Mouse (Mus musculus) forebrain, embryonic 13.5 days (tissue): ENCODE measurements at regions not wholly inside any gene's neighbourhood (a gene's known extent, or its start where the extent isn't known, plus 50 kb on each side); places are given as distances from the start of the nearest gene placed in this dataset.

Experiments
- ATAC-seq: fragments of 200-750 bp; cut with Nextera tagmentation; 2 replicates; pipeline ENCODE4 v1.8.0; 2017
- H3K27ac ChIP-seq: fragments of 300-500 bp; sonication (generic); 2 replicates; pipeline ENCODE4 v1.5.1; 2015; ENCODE audit warnings: inconsistent platforms, mild to moderate bottlenecking, moderate library complexity
- H3K27me3 ChIP-seq: fragments of 300-500 bp; sonication (generic); 2 replicates; pipeline ENCODE4 v1.6.1; 2015; ENCODE audit warnings: mild to moderate bottlenecking, inconsistent platforms
- H3K36me3 ChIP-seq: fragments of 300-500 bp; sonication (generic); 2 replicates; pipeline ENCODE4 v1.6.1; 2015; ENCODE audit warnings: mild to moderate bottlenecking, inconsistent platforms; ENCODE audit not compliant: poor library complexity, severe bottlenecking
- H3K4me1 ChIP-seq: fragments of 300-500 bp; sonication (generic); 2 replicates; pipeline ENCODE4 v1.6.1; 2015; ENCODE audit warnings: inconsistent platforms
- H3K4me2 ChIP-seq: fragments of 300-500 bp; sonication (generic); 2 replicates; pipeline ENCODE4 v1.6.1; 2015; ENCODE audit warnings: inconsistent platforms, mild to moderate bottlenecking, moderate library complexity
- H3K4me3 ChIP-seq: fragments of 300-500 bp; sonication (generic); 2 replicates; pipeline ENCODE4 v1.5.1; 2015; ENCODE audit warnings: mild to moderate bottlenecking, inconsistent platforms
- H3K9ac ChIP-seq: fragments of 300-500 bp; sonication (generic); 2 replicates; pipeline ENCODE4 v1.6.1; 2015; ENCODE audit warnings: mild to moderate bottlenecking, inconsistent platforms
- H3K9me3 ChIP-seq: fragments of 300-500 bp; sonication (generic); replicated peaks from 2 replicates; pipeline ENCODE4 v1.6.1; 2016; ENCODE audit warnings: inconsistent platforms
- WGBS: fragments of 180-500 bp; shearing (Covaris S2); methylation state at CpG from one replicate; pipeline ENCODE4 v1.1.7; 2015; 5-methylcytosine and 5-hydroxymethylcytosine counted together

DNA sequence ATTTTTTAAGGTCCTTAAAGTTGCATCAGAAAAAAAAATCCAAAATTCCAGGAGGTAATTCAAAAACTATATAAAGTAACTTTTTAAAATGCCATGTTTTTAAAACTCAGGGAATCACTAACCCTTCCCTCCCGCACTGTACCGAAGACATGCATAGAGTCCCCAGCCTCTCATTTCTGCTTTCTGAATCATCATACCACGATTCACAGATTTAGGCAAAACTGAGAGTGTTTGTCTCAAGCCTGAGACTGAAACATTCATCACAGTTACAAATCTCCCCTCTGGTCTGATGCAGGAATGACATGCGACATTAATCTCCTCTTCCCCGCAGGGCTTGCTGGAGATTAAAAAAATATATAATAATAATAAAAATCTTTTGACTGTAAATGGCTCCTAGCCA is 291.8 kb upstream of the Clec14a start:
- 89% methylated on average over 5 of the region's 5 CpGs for WGBS
- no peak overlapping the region for H3K4me2 ChIP-seq
- no peak for ATAC-seq
- no peaks in the 10 kb centered on the region for H3K27me3 ChIP-seq
- no peak overlapping the region for H3K4me3 ChIP-seq
- H3K9ac ChIP-seq, result no peak overlapping the region
- H3K27ac ChIP-seq, result no peak overlapping the region
- H3K4me1 ChIP-seq, result 0 out of 2 replicates have a peak, but pooled peaks cover 3% of the 10 kb centered on the region
- no peaks in the 10 kb centered on the region for H3K36me3 ChIP-seq
- H3K9me3 ChIP-seq, result no peaks in the 10 kb centered on the region

DNA sequence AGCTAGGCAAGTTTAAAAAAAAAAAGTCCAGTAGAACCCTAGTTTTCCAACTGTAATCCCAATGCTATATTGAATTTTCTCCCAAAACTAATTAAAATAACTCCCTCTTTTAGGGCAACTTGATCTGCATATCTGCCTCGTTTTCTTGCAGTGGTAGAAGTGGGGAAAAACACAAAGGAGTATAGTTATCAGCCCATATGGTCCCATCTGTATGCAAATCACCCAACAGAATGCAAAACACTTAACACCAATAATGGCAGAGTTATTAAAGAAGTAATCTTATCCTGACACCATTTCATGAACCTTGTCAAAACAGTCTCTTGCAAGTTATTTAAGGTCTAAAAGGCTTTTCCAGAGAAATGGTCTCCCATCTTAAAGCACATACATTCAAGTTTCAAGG is 290.7 kb upstream of the Clec14a start:
- Histone ChIP-seq H3K27ac (no peak overlapping the region), H3K4me2 (no peak overlapping the region), H3K36me3 (no peaks in the 10 kb centered on the region), H3K9ac (no peak overlapping the region), H3K4me3 (no peak overlapping the region), H3K9me3 (no peaks in the 10 kb centered on the region), H3K27me3 (no peaks in the 10 kb centered on the region), H3K4me1 (0 out of 2 replicates have a peak, but pooled peaks cover 3% of the 10 kb centered on the region)
- WGBS, result 4% methylated on average over 1 of the region's 1 CpGs
- ATAC-seq, result peak; percentile 85

DNA sequence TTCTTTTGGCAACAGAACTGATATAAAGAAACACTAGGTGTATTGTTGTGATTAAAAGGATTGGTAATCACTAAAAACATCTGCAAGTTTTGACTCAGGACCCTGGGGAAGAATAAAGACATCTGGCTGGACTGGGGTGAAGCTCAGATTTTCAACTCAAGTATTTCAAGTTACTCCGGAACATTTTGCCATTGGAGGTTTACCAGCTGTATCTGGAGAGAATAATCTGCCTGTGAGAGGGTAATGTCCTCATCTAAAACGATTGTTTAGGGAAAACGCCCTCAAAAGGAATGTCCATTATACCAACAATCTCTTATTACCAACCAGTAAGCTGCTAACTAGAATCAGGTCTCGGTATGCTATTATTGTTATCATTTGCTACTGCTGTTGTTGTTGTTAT is 288.2 kb upstream of the Clec14a start:
- WGBS, result 80% methylated on average over 4 of the region's 4 CpGs
- no peak for ATAC-seq
- Histone ChIP-seq H3K4me3 (no peak overlapping the region), H3K27ac (no peak overlapping the region), H3K4me2 (no peak overlapping the region), H3K9me3 (no peaks in the 10 kb centered on the region), H3K9ac (no peak overlapping the region), H3K4me1 (0 out of 2 replicates have a peak, but pooled peaks cover 3% of the 10 kb centered on the region), H3K27me3 (no peaks in the 10 kb centered on the region), H3K36me3 (no peaks in the 10 kb centered on the region)

GRCm38 (mm10) chr12:58556741-58557140 is 287.7 kb upstream of the Clec14a start:
- Histone ChIP-seq H3K27ac (no peak overlapping the region), H3K4me2 (no peak overlapping the region), H3K36me3 (no peaks in the 10 kb centered on the region), H3K27me3 (no peaks in the 10 kb centered on the region), H3K4me1 (0 out of 2 replicates have a peak, but pooled peaks cover 3% of the 10 kb centered on the region), H3K4me3 (no peak overlapping the region), H3K9me3 (no peaks in the 10 kb centered on the region), H3K9ac (no peak overlapping the region)
- ATAC-seq, result no peak
- WGBS, result 81% methylated on average over 4 of the region's 4 CpGs

DNA sequence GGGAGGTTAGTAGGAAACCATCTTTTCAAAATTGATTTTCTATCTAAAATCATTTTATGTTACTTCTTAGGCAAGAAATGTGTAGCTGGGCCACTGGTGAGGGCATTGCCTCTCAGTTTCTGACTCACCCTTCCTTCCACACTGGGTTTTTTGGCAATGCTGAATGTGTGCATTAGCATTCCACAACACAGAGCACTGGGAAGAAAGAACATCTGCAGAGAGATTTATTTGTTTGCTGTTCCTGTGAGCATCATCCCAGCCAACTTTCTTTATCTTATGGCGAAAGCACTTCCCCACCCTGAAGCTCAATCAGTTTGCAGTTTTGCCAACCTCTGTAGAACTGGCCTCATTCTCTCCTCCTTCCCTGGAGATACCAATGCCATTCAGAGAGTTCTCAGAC is 287.0 kb upstream of the Clec14a start:
- H3K9ac ChIP-seq, result no peak overlapping the region
- H3K9me3 ChIP-seq, result no peaks in the 10 kb centered on the region
- H3K4me1 ChIP-seq, result peaks cover 10% of the 10 kb centered on the region
- no peaks in the 10 kb centered on the region for H3K36me3 ChIP-seq
- no peak overlapping the region for H3K4me2 ChIP-seq
- 90% methylated on average over 1 of the region's 1 CpGs for WGBS
- no peak overlapping the region for H3K4me3 ChIP-seq
- no peaks in the 10 kb centered on the region for H3K27me3 ChIP-seq
- H3K27ac ChIP-seq, result no peak overlapping the region
- ATAC-seq, result no peak

GRCm38 (mm10) chr12:58550859-58551761 is 282.0 kb upstream of the Clec14a start:
- H3K4me1 ChIP-seq, result peaks cover 17% of the 10 kb centered on the region
- no peak overlapping the region for H3K4me3 ChIP-seq
- no peak overlapping the region for H3K9ac ChIP-seq
- no peaks in the 10 kb centered on the region for H3K9me3 ChIP-seq
- 7% methylated on average over 9 of the region's 9 CpGs for WGBS
- peak; percentile 79 for ATAC-seq
- peak overlapping the region; percentile 63 for H3K27ac ChIP-seq
- no peak overlapping the region for H3K4me2 ChIP-seq
- H3K27me3 ChIP-seq, result no peaks in the 10 kb centered on the region
- no peaks in the 10 kb centered on the region for H3K36me3 ChIP-seq

GRCm38 (mm10) chr12:58545832-58546538 is 276.9 kb upstream of the Clec14a start:
- Histone ChIP-seq H3K4me3 (no peak overlapping the region), H3K27ac (no peak overlapping the region; the same call in 1 of the 2 replicates), H3K4me1 (peaks cover 14% of the 10 kb centered on the region), H3K4me2 (no peak overlapping the region), H3K9me3 (no peaks in the 10 kb centered on the region), H3K9ac (no peak overlapping the region), H3K27me3 (no peaks in the 10 kb centered on the region), H3K36me3 (no peaks in the 10 kb centered on the region)
- ATAC-seq, result peak; percentile 85
- 44% methylated on average over 4 of the region's 4 CpGs for WGBS

DNA sequence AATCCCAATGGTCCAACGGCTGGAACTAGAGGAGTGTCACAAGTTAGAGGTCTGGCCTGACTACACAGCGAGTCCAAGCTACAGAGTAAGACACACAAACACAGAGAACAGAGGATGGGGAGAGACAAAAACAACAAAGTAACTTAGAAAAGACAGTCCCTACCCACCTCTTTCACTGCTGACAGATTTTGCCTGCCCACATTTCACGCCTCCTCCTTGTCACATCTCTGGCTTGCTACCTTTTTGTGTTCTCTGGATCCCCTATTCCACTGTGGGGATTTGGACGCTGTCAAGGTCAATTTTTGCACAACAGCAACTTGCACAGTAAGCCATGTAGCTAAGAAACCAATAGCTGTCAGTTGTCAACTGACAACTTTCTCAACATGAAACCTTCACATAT is 275.8 kb upstream of the Clec14a start:
- Histone ChIP-seq H3K4me3 (no peak overlapping the region), H3K27ac (no peak overlapping the region), H3K9ac (no peak overlapping the region), H3K9me3 (no peaks in the 10 kb centered on the region), H3K4me1 (peaks cover 4% of the 10 kb centered on the region), H3K27me3 (no peaks in the 10 kb centered on the region), H3K4me2 (no peak overlapping the region), H3K36me3 (no peaks in the 10 kb centered on the region)
- no peak for ATAC-seq
- 81% methylated on average over 4 of the region's 4 CpGs for WGBS

- WGBS, result 76% methylated on average over 5 of the region's 5 CpGs
- no peaks in the 10 kb centered on the region for H3K36me3 ChIP-seq
- H3K9ac ChIP-seq, result no peak overlapping the region
- no peaks in the 10 kb centered on the region for H3K4me1 ChIP-seq
- ATAC-seq, result no peak
- no peak overlapping the region for H3K27ac ChIP-seq
- H3K27me3 ChIP-seq, result no peaks in the 10 kb centered on the region
- H3K9me3 ChIP-seq, result no peaks in the 10 kb centered on the region
- no peak overlapping the region for H3K4me2 ChIP-seq
- no peak overlapping the region for H3K4me3 ChIP-seq
Observed at GRCm38 (mm10) chr12:58538305-58538719, 269.2 kb upstream of the Clec14a start.

GRCm38 (mm10) chr12:58537833-58538232 is 268.7 kb upstream of the Clec14a start:
- no peak overlapping the region for H3K27ac ChIP-seq
- no peak overlapping the region for H3K4me2 ChIP-seq
- no peaks in the 10 kb centered on the region for H3K36me3 ChIP-seq
- H3K9me3 ChIP-seq, result no peaks in the 10 kb centered on the region
- no peaks in the 10 kb centered on the region for H3K4me1 ChIP-seq
- no peaks in the 10 kb centered on the region for H3K27me3 ChIP-seq
- no peak overlapping the region for H3K9ac ChIP-seq
- 70% methylated on average over 6 of the region's 8 CpGs for WGBS
- H3K4me3 ChIP-seq, result no peak overlapping the region
- no peak for ATAC-seq

DNA sequence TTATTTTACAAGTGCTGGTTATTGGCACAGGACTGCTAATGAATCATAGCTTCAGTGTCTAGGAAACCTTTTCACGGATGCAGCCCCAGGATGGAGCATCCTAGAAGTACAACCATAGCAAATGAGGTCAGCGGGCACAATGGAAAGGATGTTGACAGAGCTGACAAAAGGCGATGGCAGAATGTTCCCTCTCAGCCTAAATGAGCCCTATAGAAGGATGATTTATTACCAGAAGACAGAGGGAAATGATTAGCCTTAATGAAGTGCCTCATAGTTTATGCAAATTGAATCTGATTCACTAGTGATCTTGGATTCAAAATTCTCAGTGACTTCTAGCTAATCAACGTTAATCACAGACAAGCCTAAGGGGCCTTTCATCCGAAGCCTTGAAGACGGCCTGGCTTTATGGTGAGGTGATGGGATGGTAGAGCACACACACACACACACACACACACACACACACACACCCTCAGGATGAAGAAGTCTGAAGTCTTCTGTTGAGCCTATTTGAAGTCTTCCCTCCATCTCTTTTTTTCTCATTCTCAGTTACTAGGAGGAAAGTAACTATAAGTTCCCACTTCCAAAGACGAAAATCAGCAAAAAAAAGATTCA is 267.4 kb upstream of the Clec14a start:
- no peaks in the 10 kb centered on the region for H3K36me3 ChIP-seq
- no peak overlapping the region for H3K27ac ChIP-seq
- no peak overlapping the region for H3K4me2 ChIP-seq
- H3K27me3 ChIP-seq, result no peaks in the 10 kb centered on the region
- peak; percentile 79; the same call in 1 of the 2 replicates for ATAC-seq
- no peak overlapping the region for H3K9ac ChIP-seq
- 46% methylated on average over 7 of the region's 7 CpGs for WGBS
- H3K4me1 ChIP-seq, result no peaks in the 10 kb centered on the region
- H3K4me3 ChIP-seq, result no peak overlapping the region
- no peaks in the 10 kb centered on the region for H3K9me3 ChIP-seq

DNA sequence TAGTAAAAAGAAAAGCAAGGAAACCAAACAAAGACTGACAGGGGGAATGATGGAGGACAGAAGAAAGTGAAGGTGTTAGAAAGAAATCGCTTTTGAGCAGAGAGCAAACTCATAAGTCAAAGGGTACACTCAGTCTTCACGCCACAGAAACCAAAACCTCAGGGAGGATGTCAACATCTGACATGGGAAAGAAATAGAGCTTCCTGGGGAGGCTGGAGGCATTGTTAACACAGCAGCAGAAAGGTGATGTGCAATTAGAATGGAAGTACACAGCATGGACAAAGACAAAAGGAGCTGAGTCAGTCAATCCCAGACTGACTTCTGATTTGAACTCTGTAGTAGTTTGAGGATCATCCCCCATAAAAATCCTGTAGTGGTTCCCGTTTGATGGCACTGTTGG is 261.2 kb upstream of the Clec14a start:
- 50% methylated on average over 3 of the region's 3 CpGs for WGBS

More for the DNA sequence above, 261.2 kb upstream of the Clec14a start:
- no peak overlapping the region for H3K4me3 ChIP-seq
- no peak overlapping the region for H3K27ac ChIP-seq
- H3K4me2 ChIP-seq, result no peak overlapping the region
- H3K9me3 ChIP-seq, result no peaks in the 10 kb centered on the region
- H3K9ac ChIP-seq, result no peak overlapping the region
- no peaks in the 10 kb centered on the region for H3K27me3 ChIP-seq
- H3K36me3 ChIP-seq, result no peaks in the 10 kb centered on the region
- ATAC-seq, result no peak
- H3K4me1 ChIP-seq, result peaks cover 4% of the 10 kb centered on the region; the same call in 1 of the 2 replicates
